In the genomic region with DNA sequence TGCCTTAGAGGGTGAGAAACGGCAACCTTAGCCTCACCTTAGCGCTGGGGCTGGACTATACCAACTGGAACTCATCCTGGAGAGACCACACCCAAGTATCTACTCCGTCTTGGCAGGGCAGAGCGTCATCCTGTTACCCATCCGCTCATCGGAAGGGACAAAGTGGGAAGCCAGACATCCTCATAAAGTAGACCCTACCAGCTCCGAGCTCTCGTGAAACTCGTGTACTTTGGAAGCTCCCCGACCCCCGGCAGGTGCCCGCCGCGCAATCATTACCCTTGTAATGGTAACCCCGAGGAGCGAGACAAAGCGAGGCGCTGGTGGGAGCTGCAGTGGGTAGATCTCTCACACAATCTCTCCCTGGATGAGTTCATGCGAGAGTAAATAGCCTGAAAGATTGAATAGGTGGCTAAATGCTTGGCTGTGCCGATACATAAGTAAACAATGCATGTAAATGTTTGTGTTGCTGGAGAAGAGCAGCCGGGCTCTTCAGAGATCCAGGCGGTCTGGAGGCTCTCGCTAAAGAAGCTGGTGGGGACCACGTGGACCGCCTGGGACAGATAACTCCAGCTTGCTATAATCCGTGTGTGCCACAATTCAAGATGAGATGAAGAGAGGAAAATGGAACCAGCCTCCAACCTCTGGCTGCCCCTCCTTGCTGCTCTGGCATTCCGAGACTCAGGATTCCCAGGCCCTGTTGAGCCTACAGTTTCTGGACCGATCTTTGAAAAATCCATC, we compare ENCODE assay signal across 9 mouse cellular contexts. TPM values are rescaled to one million over a fixed set of nuclear protein-coding genes. Genes with fewer than 3 reads are reported as not detected.
DNase-seq lines count a peak whose midpoint lies in the region; ATAC-seq lines count a peak whose summit lies in the region.
"Had no signal": no experiment of that assay in that cellular context is flagged by ENCODE, and none has a peak within 500 bp of the region (broad histone marks: within the 10 kb centered on the region; RNA-seq: fewer than 3 reads in every experiment).

No protein-coding gene starts in this region.

- H3K36me3 ChIP-seq in heart, embryonic 11.5 days (ENCODE audit: control insufficient read depth, insufficient read depth, low read length), result no peaks in the 10 kb centered on the region
- no peaks in the 10 kb centered on the region for H3K36me3 ChIP-seq in forebrain, embryonic 16.5 days (ENCODE audit: control insufficient read depth, insufficient read depth)
- no peaks in the 10 kb centered on the region for H3K36me3 ChIP-seq in midbrain, embryonic 14.5 days (ENCODE audit: control insufficient read depth, insufficient read depth, low read length)

- no peak for DNase-seq in heart, postnatal 36 days
- DNase-seq in Muller cell, postnatal 12 days (ENCODE audit: inconsistent ontology term), result peak; percentile 0
- DNase-seq in midbrain, embryonic 14.5 days, result peak; percentile 66
- DNase-seq in gastrocnemius, postnatal 14 days, result no peak
- DNase-seq in adrenal gland, postnatal 10 days, result no peak
- no peak for DNase-seq in gastrocnemius, postnatal 4 days (ENCODE audit: low spot score in 2 of 2)

- H3K4me2 ChIP-seq in heart, embryonic 11.5 days, result peak overlapping the region; percentile 89
- H3K4me2 ChIP-seq in forebrain, embryonic 16.5 days (ENCODE audit: low read length), result peak overlapping the region; percentile 68
- H3K4me2 ChIP-seq in midbrain, embryonic 14.5 days (ENCODE audit: low read length), result peak overlapping the region; percentile 85

- 4% methylated on average over 28 of the region's 28 CpGs for whole genome bisulfite sequencing in heart, embryonic 11.5 days (ENCODE audit: insufficient replicate concordance)
- 3% methylated on average over 28 of the region's 28 CpGs for WGBS in forebrain, embryonic 16.5 days
- WGBS in midbrain, embryonic 14.5 days, result 3% methylated on average over 28 of the region's 28 CpGs

- peaks cover 66% of the 10 kb centered on the region for H3K27me3 ChIP-seq in heart, embryonic 11.5 days (ENCODE audit: control insufficient read depth, insufficient read depth, low read length)
- H3K27me3 ChIP-seq in forebrain, embryonic 16.5 days (replicated peaks; ENCODE audit: control insufficient read depth, insufficient read depth, low read length), result peaks cover 24% of the 10 kb centered on the region
- H3K27me3 ChIP-seq in midbrain, embryonic 14.5 days (ENCODE audit: control insufficient read depth, insufficient read depth, low read length), result peaks cover 46% of the 10 kb centered on the region
- H3K27me3 ChIP-seq: CH12.LX had no signal

- no peaks in the 10 kb centered on the region for H3K9me3 ChIP-seq in heart, embryonic 11.5 days (replicated peaks; ENCODE audit: control insufficient read depth, low read length)
- no peaks in the 10 kb centered on the region for H3K9me3 ChIP-seq in forebrain, embryonic 16.5 days (ENCODE audit: control insufficient read depth, low read length)
- no peaks in the 10 kb centered on the region for H3K9me3 ChIP-seq in midbrain, embryonic 14.5 days (ENCODE audit: control insufficient read depth, low read length)

- H3K4me1 ChIP-seq in heart, embryonic 11.5 days (ENCODE audit: control insufficient read depth, insufficient read depth, low read length), result 0 out of 2 replicates have a peak, but pooled peaks cover 4% of the 10 kb centered on the region
- peaks cover 23% of the 10 kb centered on the region for H3K4me1 ChIP-seq in forebrain, embryonic 16.5 days (replicated peaks; ENCODE audit: control insufficient read depth, insufficient read depth, low read length)
- 0 out of 2 replicates have a peak, but pooled peaks cover 10% of the 10 kb centered on the region for H3K4me1 ChIP-seq in midbrain, embryonic 14.5 days (ENCODE audit: control insufficient read depth, insufficient read depth, low read length)

- intact Hi-C loops in heart, postnatal 36 days (cut with DNase I), result no loop called here
- intact Hi-C loops in gastrocnemius, postnatal 14 days (cut with DNase I; ENCODE audit: low total_unique reads), result no loop called here

- H3K9ac ChIP-seq in heart, embryonic 11.5 days (ENCODE audit: low read depth, low read length), result no peak overlapping the region
- H3K9ac ChIP-seq in forebrain, embryonic 16.5 days (replicated peaks; ENCODE audit: low read depth, low read length), result peak overlapping the region; percentile 47
- H3K9ac ChIP-seq in midbrain, embryonic 14.5 days (replicated peaks; ENCODE audit: low read length), result peak overlapping the region; percentile 44

- no peak for ATAC-seq in heart, embryonic 11.5 days (replicated peaks; ENCODE audit: insufficient number of reproducible peaks, low FRiP score, low TSS enrichment)
- ATAC-seq in forebrain, embryonic 16.5 days, result peak; percentile 13
- 0 out of 2 replicates have a peak, but pooled peaks have one; percentile 29 for ATAC-seq in midbrain, embryonic 14.5 days (ENCODE audit: low FRiP score, low TSS enrichment)

- H3K27ac ChIP-seq in heart, embryonic 11.5 days (ENCODE audit: low read depth, low read length), result no peak overlapping the region
- H3K27ac ChIP-seq in forebrain, embryonic 16.5 days (ENCODE audit: low read length), result no peak overlapping the region
- H3K27ac ChIP-seq in midbrain, embryonic 14.5 days (replicated peaks; ENCODE audit: low read depth, low read length), result peak overlapping the region; percentile 68; the same call in 1 of the 2 replicates

- H3K4me3 ChIP-seq in heart, embryonic 11.5 days (ENCODE audit: low read depth, low read length), result peak overlapping the region; percentile 49
- peak overlapping the region; percentile 59 for H3K4me3 ChIP-seq in forebrain, embryonic 16.5 days (replicated peaks; ENCODE audit: low read length)
- H3K4me3 ChIP-seq in midbrain, embryonic 14.5 days (replicated peaks; ENCODE audit: low read depth, low read length), result peak overlapping the region; percentile 50

RNA-seq across cellular contexts. Expression of a gene that starts 1.2 kb away (rescaled TPM):
- 0.69 and 1.2 TPM in 2 replicates for polyA plus RNA-seq in heart, embryonic 11.5 days (2014; fragmentation: Nextera tagmentation; extraction: Ambion mirVana)
- total RNA-seq in heart, postnatal 36 days (2021), result under 1 TPM; 0.16 to 0.25 TPM
- polyA plus RNA-seq in forebrain, embryonic 16.5 days (2015; fragmentation: Nextera tagmentation; extraction: Ambion mirVana), result 2.8 and 4.8 TPM in 2 replicates
- polyA plus RNA-seq in midbrain, embryonic 14.5 days (2014; fragmentation: Nextera tagmentation; extraction: Ambion mirVana), result 7.6 and 9.2 TPM in 2 replicates
- under 1 TPM; 0.11 to 0.35 TPM for total RNA-seq in gastrocnemius, postnatal 14 days (2021)
- total RNA-seq in adrenal gland, postnatal 10 days (2021), result 10 to 100 TPM in 1 of 2 experiments, 1 to 10 TPM in 1; 5.8 to 10.1 TPM
- under 1 TPM; 0.76 to 0.80 TPM for total RNA-seq in gastrocnemius, postnatal 4 days (2021)

RNA-seq across cellular contexts. Expression of a gene that starts 51.7 kb away (rescaled TPM):
- polyA plus RNA-seq in heart, embryonic 11.5 days (2014; fragmentation: Nextera tagmentation; extraction: Ambion mirVana), result not detected in 2 replicates
- not detected for total RNA-seq in heart, postnatal 36 days (2021)
- polyA plus RNA-seq in forebrain, embryonic 16.5 days (2015; fragmentation: Nextera tagmentation; extraction: Ambion mirVana), result 0.20 TPM in 1 of 2 replicates, not detected in the other
- polyA plus RNA-seq in midbrain, embryonic 14.5 days (2014; fragmentation: Nextera tagmentation; extraction: Ambion mirVana), result not detected in 2 replicates
- not detected for total RNA-seq in gastrocnemius, postnatal 14 days (2021)
- total RNA-seq in adrenal gland, postnatal 10 days (2021), result not detected
- not detected for total RNA-seq in gastrocnemius, postnatal 4 days (2021)
- total RNA-seq: CH12.LX had no signal

RNA-seq across cellular contexts. Expression of a gene that starts 52.4 kb away (rescaled TPM):
- 30.8 and 31.3 TPM in 2 replicates for polyA plus RNA-seq in heart, embryonic 11.5 days (2014; fragmentation: Nextera tagmentation; extraction: Ambion mirVana)
- 10 to 100 TPM; 12.0 to 14.9 TPM for total RNA-seq in heart, postnatal 36 days (2021)
- polyA plus RNA-seq in forebrain, embryonic 16.5 days (2015; fragmentation: Nextera tagmentation; extraction: Ambion mirVana), result 27.9 and 34.7 TPM in 2 replicates
- 27.2 and 30.6 TPM in 2 replicates for polyA plus RNA-seq in midbrain, embryonic 14.5 days (2014; fragmentation: Nextera tagmentation; extraction: Ambion mirVana)
- 10 to 100 TPM; 10.1 to 11.8 TPM for total RNA-seq in gastrocnemius, postnatal 14 days (2021)
- total RNA-seq in adrenal gland, postnatal 10 days (2021), result 10 to 100 TPM; 19.1 to 23.2 TPM
- 10 to 100 TPM; 15.7 to 16.0 TPM for total RNA-seq in gastrocnemius, postnatal 4 days (2021)

Comparison
In these comparisons a context has a peak if more than half of its experiments do, and no peak if none do; other contexts are left out.
1. DNase-seq: peak in Muller cell, postnatal 12 days (single experiment) and midbrain, embryonic 14.5 days (single experiment); none in heart, postnatal 36 days (0 of 2), gastrocnemius, postnatal 14 days (single experiment), adrenal gland, postnatal 10 days (single experiment) and gastrocnemius, postnatal 4 days (0 of 2).
2. Peak in every context shown above with its lines, with median percentiles within 50 percentile points of each other: H3K4me2 ChIP-seq and H3K4me3 ChIP-seq.